Mouse (Mus musculus): ENCODE results near the gene Rnf183. TPM values are rescaled to one million over a fixed set of nuclear protein-coding genes. Genes with fewer than 3 reads are reported as not detected.

Gene Rnf183
- polyA plus RNA-seq, 1 experiment from 2014 or later: 0.24 TPM

DNA sequence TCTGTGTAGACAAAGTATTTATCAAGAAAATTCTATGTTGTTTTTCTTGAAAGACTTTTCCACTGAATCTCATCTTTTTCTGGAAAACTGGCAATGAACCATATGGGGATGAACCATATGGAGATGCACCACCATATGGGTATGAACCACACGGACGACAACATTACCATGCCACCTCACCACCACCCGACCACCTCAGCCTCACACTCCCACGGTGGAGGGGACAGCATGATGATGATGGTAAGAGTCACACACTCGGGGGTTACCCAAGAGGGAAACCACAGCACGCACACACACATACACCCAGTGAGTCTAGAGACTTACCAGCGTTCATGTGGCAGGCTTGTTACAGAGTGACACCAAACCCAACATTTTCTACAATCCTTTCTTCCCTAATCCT, 49.6 kb downstream of the Rnf183 start:
- TF ChIP-seq CTCF (IDR thresholded peaks at IDR 0.05; ENCODE audit: low read depth): no peak
- no peak for TF ChIP-seq EP300 (optimal IDR thresholded peaks at IDR 0.05)
- Histone ChIP-seq H3K27ac (replicated peaks) (no peak overlapping the region), H3K9me3 (ENCODE audit: control insufficient read depth, low read length) (no peaks in the 10 kb centered on the region), H3K36me3 (ENCODE audit: control insufficient read depth, insufficient read depth, low read length) (peaks cover 6% of the 10 kb centered on the region; the same call in 1 of the 2 replicates), H3K4me1 (replicated peaks; ENCODE audit: control insufficient read depth, insufficient read depth) (no peaks in the 10 kb centered on the region), H3K4me3 (ENCODE audit: low read depth, low read length) (no peak overlapping the region), H3K4me2 (replicated peaks; ENCODE audit: low read depth) (no peak overlapping the region), H3K9ac (ENCODE audit: low read length) (no peak overlapping the region), H3K27me3 (ENCODE audit: control insufficient read depth, insufficient read depth, low read length) (no peaks in the 10 kb centered on the region)
- no peak for ATAC-seq (ENCODE audit: low FRiP score, low TSS enrichment)
- WGBS: 90% methylated on average over 7 of the region's 7 CpGs
- no peak for DNase-seq (ENCODE audit: low spot score)

DNA sequence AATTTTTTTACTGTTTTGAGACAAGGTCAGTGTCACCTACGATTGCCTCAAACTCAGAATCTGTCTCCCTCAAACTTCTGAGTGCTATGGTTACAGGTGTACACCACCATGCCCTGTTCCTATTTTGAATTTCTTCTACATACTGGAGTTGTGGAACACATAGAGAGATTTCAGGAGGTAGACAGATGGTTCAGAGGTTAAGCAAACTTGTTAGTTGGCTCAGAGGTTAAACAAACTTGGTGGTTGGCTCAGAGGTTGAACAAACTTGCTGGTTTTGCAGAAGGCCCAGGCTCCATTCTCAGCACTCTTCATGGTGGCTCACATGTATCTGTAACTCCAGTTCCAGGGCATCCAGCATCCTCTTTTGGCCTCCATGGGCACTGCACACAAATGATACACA, 50.9 kb downstream of the Rnf183 start:
- no peak overlapping the region for H3K9ac ChIP-seq (ENCODE audit: low read length)
- no peak overlapping the region for H3K4me2 ChIP-seq (replicated peaks; ENCODE audit: low read depth)
- no peaks in the 10 kb centered on the region for H3K27me3 ChIP-seq (ENCODE audit: control insufficient read depth, insufficient read depth, low read length)
- no peaks in the 10 kb centered on the region for H3K9me3 ChIP-seq (ENCODE audit: control insufficient read depth, low read length)
- 71% methylated on average over 1 of the region's 1 CpGs for WGBS
- peaks cover 4% of the 10 kb centered on the region; the same call in 1 of the 2 replicates for H3K36me3 ChIP-seq (ENCODE audit: control insufficient read depth, insufficient read depth, low read length)
- no peak overlapping the region for H3K4me3 ChIP-seq (ENCODE audit: low read depth, low read length)
- ATAC-seq (ENCODE audit: low FRiP score, low TSS enrichment): peak; percentile 41
- no peak overlapping the region for H3K27ac ChIP-seq (replicated peaks)
- DNase-seq (ENCODE audit: low spot score): no peak
- TF ChIP-seq CTCF (IDR thresholded peaks at IDR 0.05; ENCODE audit: low read depth) (peak; percentile 23), EP300 (optimal IDR thresholded peaks at IDR 0.05) (no peak)
- H3K4me1 ChIP-seq (replicated peaks; ENCODE audit: control insufficient read depth, insufficient read depth): no peaks in the 10 kb centered on the region

GRCm38 (mm10) chr4:62383752-62384151, 51.3 kb downstream of the Rnf183 start:
- Histone ChIP-seq H3K36me3 (ENCODE audit: control insufficient read depth, insufficient read depth, low read length) (peaks cover 4% of the 10 kb centered on the region; the same call in 1 of the 2 replicates), H3K27me3 (ENCODE audit: control insufficient read depth, insufficient read depth, low read length) (no peaks in the 10 kb centered on the region), H3K4me1 (replicated peaks; ENCODE audit: control insufficient read depth, insufficient read depth) (no peaks in the 10 kb centered on the region), H3K4me3 (ENCODE audit: low read depth, low read length) (no peak overlapping the region), H3K9ac (ENCODE audit: low read length) (no peak overlapping the region), H3K27ac (replicated peaks) (no peak overlapping the region), H3K4me2 (replicated peaks; ENCODE audit: low read depth) (no peak overlapping the region), H3K9me3 (ENCODE audit: control insufficient read depth, low read length) (no peaks in the 10 kb centered on the region)
- TF ChIP-seq CTCF (IDR thresholded peaks at IDR 0.05; ENCODE audit: low read depth): no peak
- TF ChIP-seq EP300 (optimal IDR thresholded peaks at IDR 0.05): no peak
- ATAC-seq (ENCODE audit: low FRiP score, low TSS enrichment) (peak; percentile 71), DNase-seq (ENCODE audit: low spot score) (no peak)
- WGBS: 49% methylated on average over 7 of the region's 7 CpGs

DNA sequence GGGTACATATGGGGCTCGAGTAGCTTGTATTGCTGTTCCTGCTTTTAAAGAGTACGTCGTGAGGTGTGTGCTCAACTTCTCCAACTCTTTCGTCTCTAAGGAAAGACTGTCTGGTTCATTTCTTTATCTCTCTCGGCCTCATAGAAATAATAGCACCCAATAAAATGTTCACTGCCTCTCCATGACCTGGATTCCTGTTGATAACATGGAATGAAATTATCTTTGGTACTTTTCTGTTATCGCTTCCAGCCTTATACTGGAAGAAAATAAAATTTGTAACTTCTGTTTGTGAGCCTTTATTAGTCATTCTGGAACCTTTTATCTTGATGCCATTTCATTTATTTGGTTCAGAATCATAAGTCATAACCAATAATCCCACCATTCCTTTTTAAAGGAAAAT, 51.8 kb downstream of the Rnf183 start:
- no peak overlapping the region for H3K27ac ChIP-seq (replicated peaks)
- DNase-seq (ENCODE audit: low spot score): no peak
- WGBS: 85% methylated on average over 6 of the region's 6 CpGs

GRCm38 (mm10) chr4:62379724-62380381, 55.2 kb downstream of the Rnf183 start:
- Histone ChIP-seq H3K27ac (replicated peaks) (peak overlapping the region; percentile 30; the same call in 1 of the 2 replicates), H3K4me2 (replicated peaks; ENCODE audit: low read depth) (no peak overlapping the region), H3K9ac (ENCODE audit: low read length) (no peak overlapping the region), H3K27me3 (ENCODE audit: control insufficient read depth, insufficient read depth, low read length) (no peaks in the 10 kb centered on the region), H3K36me3 (ENCODE audit: control insufficient read depth, insufficient read depth, low read length) (no peaks in the 10 kb centered on the region), H3K4me1 (replicated peaks; ENCODE audit: control insufficient read depth, insufficient read depth) (no peaks in the 10 kb centered on the region; the same call in 1 of the 2 replicates), H3K9me3 (ENCODE audit: control insufficient read depth, low read length) (no peaks in the 10 kb centered on the region), H3K4me3 (ENCODE audit: low read depth, low read length) (no peak overlapping the region)
- ATAC-seq (ENCODE audit: low FRiP score, low TSS enrichment) (peak; percentile 55; the same call in 1 of the 2 replicates), DNase-seq (ENCODE audit: low spot score) (no peak)
- no peak for TF ChIP-seq EP300 (optimal IDR thresholded peaks at IDR 0.05)
- no peak for TF ChIP-seq CTCF (IDR thresholded peaks at IDR 0.05; ENCODE audit: low read depth)
- WGBS: 63% methylated on average over 9 of the region's 9 CpGs

More for the DNA sequence above, 51.8 kb downstream of the Rnf183 start:
- no peak overlapping the region for H3K4me2 ChIP-seq (replicated peaks; ENCODE audit: low read depth)
- H3K9ac ChIP-seq (ENCODE audit: low read length): no peak overlapping the region
- ATAC-seq (ENCODE audit: low FRiP score, low TSS enrichment): no peak
- 0 out of 2 replicates have a peak, but pooled peaks cover 2% of the 10 kb centered on the region for H3K36me3 ChIP-seq (ENCODE audit: control insufficient read depth, insufficient read depth, low read length)
- H3K9me3 ChIP-seq (ENCODE audit: control insufficient read depth, low read length): no peaks in the 10 kb centered on the region
- no peak overlapping the region for H3K4me3 ChIP-seq (ENCODE audit: low read depth, low read length)
- no peak for TF ChIP-seq CTCF (IDR thresholded peaks at IDR 0.05; ENCODE audit: low read depth)
- no peaks in the 10 kb centered on the region for H3K27me3 ChIP-seq (ENCODE audit: control insufficient read depth, insufficient read depth, low read length)
- no peaks in the 10 kb centered on the region for H3K4me1 ChIP-seq (replicated peaks; ENCODE audit: control insufficient read depth, insufficient read depth)

Other genes with a start within 250 kb of the Rnf183 start
- gene Zfp37, start 204.2 kb downstream of the Rnf183 start, polyA plus RNA-seq (2015; fragmentation: Nextera tagmentation; extraction: Ambion mirVana): 2.9 and 3.2 TPM in 2 replicates
- gene Slc31a2, start 172.7 kb downstream of the Rnf183 start, polyA plus RNA-seq (2015; fragmentation: Nextera tagmentation; extraction: Ambion mirVana): 32.6 and 35.7 TPM in 2 replicates
- gene Fkbp15, start 74.7 kb downstream of the Rnf183 start, polyA plus RNA-seq (2015; fragmentation: Nextera tagmentation; extraction: Ambion mirVana): 15.0 and 16.2 TPM in 2 replicates
- gene Slc31a1, start 74.5 kb downstream of the Rnf183 start, polyA plus RNA-seq (2015; fragmentation: Nextera tagmentation; extraction: Ambion mirVana): 51.4 and 55.0 TPM in 2 replicates
- gene Cdc26, start 26.6 kb downstream of the Rnf183 start, polyA plus RNA-seq (2015; fragmentation: Nextera tagmentation; extraction: Ambion mirVana): 83.6 and 91.5 TPM in 2 replicates
- gene Prpf4, start 26.5 kb downstream of the Rnf183 start, polyA plus RNA-seq (2015; fragmentation: Nextera tagmentation; extraction: Ambion mirVana): 7.5 and 7.6 TPM in 2 replicates
- 2.3 and 2.7 TPM in 2 replicates for gene Wdr31, start 35.6 kb upstream of the Rnf183 start, polyA plus RNA-seq (2015; fragmentation: Nextera tagmentation; extraction: Ambion mirVana)
- gene Bspry, start 44.8 kb upstream of the Rnf183 start, polyA plus RNA-seq (2015; fragmentation: Nextera tagmentation; extraction: Ambion mirVana): 32.5 and 38.1 TPM in 2 replicates
- 23.5 and 26.0 TPM in 2 replicates for gene Hdhd3, start 68.2 kb upstream of the Rnf183 start, polyA plus RNA-seq (2015; fragmentation: Nextera tagmentation; extraction: Ambion mirVana)
- gene Alad, start 84.7 kb upstream of the Rnf183 start, polyA plus RNA-seq (2015; fragmentation: Nextera tagmentation; extraction: Ambion mirVana): 161 and 178 TPM in 2 replicates
- 52.4 and 55.5 TPM in 2 replicates for gene Pole3, start 89.8 kb upstream of the Rnf183 start, polyA plus RNA-seq (2015; fragmentation: Nextera tagmentation; extraction: Ambion mirVana)
- gene 4933430I17Rik, start 90.1 kb upstream of the Rnf183 start, polyA plus RNA-seq (2015; fragmentation: Nextera tagmentation; extraction: Ambion mirVana): 0.18 and 0.35 TPM in 2 replicates
- gene Rgs3, start 124.6 kb upstream of the Rnf183 start, polyA plus RNA-seq (2015; fragmentation: Nextera tagmentation; extraction: Ambion mirVana): 26.4 and 30.0 TPM in 2 replicates